Mouse (Mus musculus): ENCODE results near the gene Trub1.

DNA sequence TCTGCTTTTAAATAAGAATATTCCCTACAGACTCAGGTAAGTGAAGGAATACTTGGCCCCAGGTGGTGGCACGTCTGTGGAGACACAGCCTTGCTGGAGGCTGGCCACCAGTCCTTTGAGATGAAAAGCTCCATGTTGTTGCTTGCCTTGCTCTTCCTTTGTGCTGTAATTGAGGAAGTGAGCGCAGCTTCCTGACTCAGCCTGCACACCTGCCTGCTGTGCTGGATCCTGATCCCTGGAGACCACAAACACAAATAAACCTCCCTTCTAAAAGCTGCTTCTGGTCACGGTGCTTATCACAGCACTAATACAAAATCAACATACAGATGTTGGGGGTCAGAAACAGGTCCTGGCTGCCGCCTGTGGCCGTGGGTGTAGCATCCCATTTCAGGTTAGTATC lies 41.3 kb downstream of the Trub1 start:
- TF ChIP-seq POLR2A (IDR thresholded peaks at IDR 0.05; ENCODE audit: borderline replicate concordance, extremely low read depth, insufficient read depth, insufficient read length, poor library complexity, severe bottlenecking) (no peak), CTCF (IDR thresholded peaks at IDR 0.05; ENCODE audit: borderline replicate concordance, extremely low read depth, insufficient read depth, insufficient read length) (no peak)
